Mouse (Mus musculus): ENCODE measurements around the gene Qrich2.
"Not testable (repeated sequence)": the region's sequence is repeated elsewhere in the genome, so short reads cannot be mapped to it uniquely, and the experiment has no call there.

Gene Qrich2

DNA sequence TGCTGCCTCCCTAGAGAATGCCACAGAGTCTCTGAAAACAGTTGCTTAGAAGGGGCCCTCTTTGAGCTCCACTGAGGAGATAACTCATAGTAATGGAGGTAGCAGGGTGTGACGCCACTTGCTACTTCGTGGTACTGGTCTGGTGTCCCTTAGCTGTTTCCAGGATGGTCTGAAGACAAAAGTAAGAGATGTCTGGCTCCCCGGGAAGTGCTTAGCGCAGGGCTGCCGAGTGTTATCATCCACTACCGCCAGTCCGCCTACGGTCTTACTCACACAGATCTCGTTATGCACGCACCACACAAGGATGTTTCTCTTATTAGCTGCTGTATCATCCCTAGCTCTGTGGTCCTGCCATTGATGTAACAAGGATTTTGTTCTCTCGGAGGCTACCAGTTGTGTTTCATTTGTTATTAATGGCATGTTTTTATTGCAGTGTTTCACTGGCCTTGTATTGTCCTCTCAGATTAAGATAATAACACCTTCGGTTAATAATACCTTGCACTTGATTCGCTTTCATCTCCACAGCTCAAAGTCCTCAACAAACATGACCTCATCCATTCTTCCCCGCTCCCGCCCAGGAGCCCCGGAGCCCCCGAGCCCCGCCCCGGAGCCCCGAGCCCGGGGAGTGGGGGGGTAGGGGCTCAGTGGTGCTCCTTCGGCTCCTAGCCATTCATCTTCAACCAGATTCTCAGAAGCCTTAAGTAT, 35.2 kb downstream of the Qrich2 start:
- in situ Hi-C loops (cut with MboI), result no loop called here

GRCm38 (mm10) chr11:116429862-116430613, 36.0 kb downstream of the Qrich2 start:
- in situ Hi-C loops (cut with MboI), result no loop called here

- in situ Hi-C loops (cut with MboI), result no loop called here
Observed at GRCm38 (mm10) chr11:116428872-116429859, 36.9 kb downstream of the Qrich2 start.

DNA sequence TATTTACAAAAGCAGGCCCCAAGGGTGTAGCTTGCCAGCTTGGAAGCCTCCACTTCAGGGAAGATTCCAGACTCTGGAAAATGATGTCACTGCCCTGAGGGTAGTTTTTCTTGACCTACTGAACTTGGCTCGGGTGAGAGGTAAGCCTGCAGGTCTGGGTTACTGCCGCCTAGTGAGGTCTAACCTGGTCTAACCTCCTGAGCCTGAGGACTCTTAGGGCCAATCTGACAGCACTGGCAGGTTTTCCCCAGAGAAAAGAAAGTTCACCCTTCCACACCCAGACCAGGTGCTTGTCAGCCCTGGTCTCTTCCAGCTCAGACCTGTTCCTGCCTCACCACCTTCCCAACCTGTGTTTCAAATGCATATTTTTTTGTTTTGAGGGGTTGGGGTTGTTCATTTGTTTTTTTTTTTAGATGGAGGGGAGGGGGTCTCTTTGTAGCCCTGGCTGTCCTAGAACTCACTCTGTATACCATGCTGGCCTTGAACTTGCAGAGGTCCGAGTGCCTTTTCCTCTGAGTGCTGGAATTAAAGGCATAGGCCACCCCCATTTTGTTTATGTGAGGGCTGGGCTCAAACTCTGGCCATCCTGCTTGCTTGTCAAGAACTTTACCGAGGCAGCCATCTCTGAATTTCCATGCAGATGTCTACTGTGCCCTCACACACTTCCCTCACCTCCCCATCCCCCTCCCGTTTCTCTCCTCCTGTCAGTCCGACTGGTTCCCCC, 39.0 kb downstream of the Qrich2 start:
- in situ Hi-C loops (cut with MboI), result no loop called here

DNA sequence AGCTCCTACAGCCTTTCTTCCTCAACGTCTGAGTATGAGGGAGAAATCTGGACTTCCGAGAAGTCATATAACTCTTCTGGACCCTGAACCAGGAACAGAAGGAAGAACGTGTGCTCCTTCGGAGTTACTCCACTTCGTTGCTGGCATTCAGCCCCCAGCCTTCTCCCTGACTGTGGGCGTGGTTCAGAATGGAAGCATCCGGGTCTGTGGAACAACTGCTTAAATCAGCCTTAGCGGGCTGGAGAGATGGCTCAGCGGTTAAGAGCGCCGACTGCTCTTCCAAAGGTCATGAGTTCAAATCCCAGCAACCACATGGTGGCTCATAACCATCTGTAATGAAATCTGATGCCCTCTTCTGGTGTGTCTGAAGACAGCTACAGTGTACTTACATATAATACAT, 39.7 kb downstream of the Qrich2 start:
- in situ Hi-C loops (cut with MboI), result not testable (repeated sequence)

DNA sequence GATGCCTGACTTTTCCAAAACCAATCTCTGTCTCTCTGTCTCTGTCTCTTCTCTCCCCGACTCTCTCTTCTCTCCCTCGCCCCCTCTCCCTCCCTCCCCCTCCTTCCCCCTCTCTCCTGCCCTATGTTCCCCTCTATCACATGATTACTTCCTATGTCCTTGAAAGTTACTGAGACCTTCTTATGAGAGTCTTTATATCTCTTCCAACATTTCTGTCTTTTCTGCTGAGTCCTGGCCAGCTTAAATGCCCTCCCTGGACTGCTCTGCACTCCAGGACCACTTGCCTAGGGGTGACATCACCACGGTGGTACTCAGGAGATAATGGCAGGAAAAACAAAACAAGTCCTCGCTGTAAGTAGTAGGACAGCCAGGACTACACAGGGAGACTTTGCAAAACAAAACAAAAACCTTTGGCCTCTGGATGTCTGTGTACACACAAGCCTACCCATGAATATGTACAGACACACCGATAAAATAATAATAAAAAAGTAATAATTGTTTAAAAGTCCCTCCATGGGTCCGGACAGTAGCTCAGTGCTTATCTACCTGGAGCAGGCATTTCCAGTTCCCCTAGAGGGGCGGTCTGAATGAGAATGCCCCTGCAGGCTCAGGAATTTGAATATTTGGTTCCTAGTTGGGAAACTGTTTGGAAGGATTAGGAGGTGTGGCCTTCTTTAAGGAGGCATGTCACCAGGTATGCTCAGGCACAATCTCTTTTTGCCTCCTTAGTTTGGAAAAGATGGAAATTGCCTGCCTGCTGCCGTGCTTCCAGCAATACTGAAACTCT, 41.2 kb downstream of the Qrich2 start:
- in situ Hi-C loops (cut with MboI), result no loop called here

- in situ Hi-C loops (cut with MboI), result no loop called here
Observed at GRCm38 (mm10) chr11:116423782-116424620, 42.0 kb downstream of the Qrich2 start.

GRCm38 (mm10) chr11:116423214-116423613, 42.8 kb downstream of the Qrich2 start:
- in situ Hi-C loops (cut with MboI), result no loop called here

- in situ Hi-C loops (cut with MboI), result no loop called here
Observed at GRCm38 (mm10) chr11:116422562-116422961, 43.5 kb downstream of the Qrich2 start.

DNA sequence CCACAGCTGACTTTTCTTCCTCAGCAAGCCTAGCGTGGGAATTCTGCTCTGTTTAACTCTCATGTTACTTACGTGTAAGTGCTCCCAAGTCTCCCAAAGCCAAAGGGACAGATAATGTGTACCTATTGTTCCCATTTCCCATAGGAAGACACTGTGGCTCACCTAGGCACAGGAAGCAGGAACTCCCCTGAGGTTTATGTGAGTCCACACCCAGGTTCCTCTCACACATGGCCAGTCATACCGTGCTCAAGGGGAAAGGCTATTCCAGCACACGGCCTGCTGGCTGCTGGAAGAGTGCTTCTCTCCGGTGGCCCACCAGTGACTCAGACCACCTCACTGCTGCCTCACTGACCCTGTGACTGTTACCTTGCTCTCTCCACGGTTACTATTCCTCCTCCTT, 44.9 kb downstream of the Qrich2 start:
- in situ Hi-C loops (cut with MboI), result no loop called here

DNA sequence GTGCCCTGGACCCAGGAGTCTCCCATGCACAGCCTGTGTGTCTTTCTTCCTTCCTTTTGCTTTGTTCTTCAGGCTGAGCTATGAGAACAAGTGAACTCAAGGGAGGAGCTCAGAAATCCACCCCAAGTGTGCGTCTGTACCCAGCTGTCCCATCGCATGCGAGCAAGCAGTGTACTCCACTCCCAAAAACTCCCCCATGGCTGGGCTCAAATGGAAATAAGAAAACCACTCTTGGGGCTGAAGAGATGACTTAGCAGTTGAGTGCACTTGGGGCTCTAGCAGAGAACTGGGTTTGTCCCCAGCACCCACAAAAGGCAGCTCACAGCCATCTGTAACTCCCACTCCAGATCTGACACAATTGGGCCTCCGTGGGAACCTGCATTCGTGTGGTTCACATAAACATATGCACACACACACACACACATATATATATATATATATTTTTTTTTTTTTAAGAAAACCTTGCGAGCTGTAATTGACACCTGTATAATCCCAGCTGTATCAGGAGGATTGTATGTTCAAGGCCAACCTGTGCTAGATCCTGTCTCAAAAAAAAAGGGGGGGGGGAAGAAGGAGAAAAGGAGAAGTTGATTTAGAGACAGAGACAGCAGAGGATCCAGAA, 47.1 kb downstream of the Qrich2 start:
- in situ Hi-C loops (cut with MboI), result no loop called here

GRCm38 (mm10) chr11:116418194-116418840, 47.7 kb downstream of the Qrich2 start:
- in situ Hi-C loops (cut with MboI), result no loop called here

- in situ Hi-C loops (cut with MboI), result no loop called here
Observed at GRCm38 (mm10) chr11:116417054-116417453, 49.0 kb downstream of the Qrich2 start.

DNA sequence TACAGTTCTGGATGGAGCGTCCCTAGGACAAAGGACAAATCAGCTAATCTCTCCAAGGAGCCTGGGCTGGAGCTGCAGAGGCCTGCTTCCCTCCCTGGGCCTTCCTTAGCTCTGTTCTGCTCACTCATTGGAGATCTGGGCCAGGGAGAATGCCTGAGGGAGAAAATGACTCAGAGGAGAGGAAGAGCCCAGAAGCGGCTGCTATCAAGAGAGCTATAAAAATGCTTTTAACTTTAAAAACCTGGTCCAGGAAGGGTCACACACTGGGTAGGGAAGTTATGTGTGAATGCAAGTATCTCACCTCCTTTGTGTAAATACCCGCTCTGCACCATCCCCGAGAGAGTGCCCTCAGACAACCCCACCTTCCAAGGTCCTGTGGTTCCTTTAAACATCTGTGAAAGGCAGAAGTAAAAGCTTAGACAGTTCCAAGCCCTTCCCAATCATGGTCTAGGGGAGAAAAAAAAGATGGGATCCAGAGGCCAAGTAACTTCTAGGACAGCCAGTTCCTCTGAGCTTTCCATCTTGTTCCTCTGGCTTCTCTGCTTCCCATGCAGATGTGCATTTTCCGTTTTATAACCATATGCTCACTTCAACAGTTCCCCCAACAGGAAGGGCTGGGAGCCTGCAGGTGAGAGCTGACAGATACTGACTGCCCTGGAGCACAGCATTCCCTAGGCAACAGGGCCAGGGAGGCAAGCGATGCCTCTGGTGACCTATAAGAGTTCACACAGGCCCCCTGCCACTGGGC, 49.7 kb downstream of the Qrich2 start:
- in situ Hi-C loops (cut with MboI), result no loop called here

DNA sequence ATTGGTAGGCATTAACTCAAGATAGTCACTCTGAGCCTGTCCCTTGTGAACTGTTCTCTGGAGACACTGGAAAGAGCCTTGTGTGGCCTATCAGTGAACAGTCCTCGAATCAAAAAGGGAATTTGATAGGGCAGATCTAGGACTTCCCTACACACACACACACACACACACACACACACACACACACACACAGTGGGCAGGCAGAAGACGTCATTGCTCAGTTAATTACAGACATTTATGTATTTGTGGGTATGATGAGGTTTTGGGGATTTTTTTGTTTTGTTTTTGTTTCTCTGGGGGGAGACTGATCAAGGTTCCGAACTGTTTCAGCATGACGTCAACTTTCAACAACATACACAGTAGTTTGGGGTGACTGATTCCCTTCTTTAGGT, 52.4 kb downstream of the Qrich2 start:
- in situ Hi-C loops (cut with MboI), result no loop called here

- in situ Hi-C loops (cut with MboI), result no loop called here
Observed at GRCm38 (mm10) chr11:116412904-116413630, 53.0 kb downstream of the Qrich2 start, which contains the start of gene Rnf157. TSS of gene Rnf157 (minus strand) at chr11:116413032.
